ENCODE assay signal across 24 mouse cellular contexts in genomic region chr17:79904593-79904992, GRCm38 (mm10).
"Had no signal": no experiment of that assay in that cellular context is flagged by ENCODE, and none has a peak within 500 bp of the region (broad histone marks: within the 10 kb centered on the region; RNA-seq: fewer than 3 reads in every experiment).

No protein-coding gene starts in this region.

- H3K4me3 ChIP-seq: kidney, embryonic 15.5 days; limb, embryonic 12.5 days; limb, embryonic 15.5 days; lung, embryonic 15.5 days; megakaryocyte, embryonic 14.5 days; midbrain, embryonic 10.5 days; midbrain, embryonic 13.5 days; myocyte; neural tube, embryonic 13.5 days had no signal

- H3K4me2 ChIP-seq: kidney, embryonic 15.5 days; limb, embryonic 12.5 days; limb, embryonic 15.5 days; lung, embryonic 15.5 days; midbrain, embryonic 13.5 days; neural tube, embryonic 13.5 days had no signal

- H3K36me3 ChIP-seq: kidney, embryonic 15.5 days; limb, embryonic 12.5 days; limb, embryonic 15.5 days; lung, embryonic 15.5 days; midbrain, embryonic 10.5 days; midbrain, embryonic 13.5 days; neural tube, embryonic 13.5 days had no signal

- H3K9ac ChIP-seq: kidney, embryonic 15.5 days; limb, embryonic 12.5 days; limb, embryonic 15.5 days; liver, embryonic 14.5 days; lung, embryonic 15.5 days; midbrain, embryonic 13.5 days; neural tube, embryonic 13.5 days had no signal

- H3K9me3 ChIP-seq: kidney, embryonic 15.5 days; limb, embryonic 12.5 days; limb, embryonic 15.5 days; lung, embryonic 15.5 days; megakaryocyte, embryonic 14.5 days; midbrain, embryonic 10.5 days; midbrain, embryonic 13.5 days; neural tube, embryonic 13.5 days had no signal

- DNase-seq: kidney, adult 11 months; kidney, adult 8-10 months; kidney, postnatal 10 days; kidney, postnatal 36 days; layer of hippocampus, postnatal 36 days; left cerebral cortex, postnatal 4 days; lung, adult 18-20 months; lung, postnatal 10 days; lung, postnatal 36 days; retina, postnatal 1 day; spleen, adult 18-20 months; thymus, adult 2 months; thymus, postnatal 14 days had no signal

- ATAC-seq: midbrain, embryonic 13.5 days; midbrain, embryonic 16.5 days had no signal

- H3K27ac ChIP-seq: kidney, embryonic 15.5 days; limb, embryonic 12.5 days; limb, embryonic 15.5 days; liver, embryonic 14.5 days; lung, embryonic 15.5 days; midbrain, embryonic 10.5 days; midbrain, embryonic 13.5 days; neural tube, embryonic 13.5 days had no signal

- H3K27me3 ChIP-seq: kidney, embryonic 15.5 days; limb, embryonic 12.5 days; limb, embryonic 15.5 days; lung, embryonic 15.5 days; midbrain, embryonic 13.5 days; neural tube, embryonic 13.5 days had no signal

- H3K4me1 ChIP-seq: limb, embryonic 15.5 days; lung, embryonic 15.5 days; midbrain, embryonic 10.5 days; neural tube, embryonic 13.5 days had no signal
